Mouse (Mus musculus) adrenal gland, adult 18-20 months (tissue): Measurements from ENCODE around the gene AI481877. TPM values are rescaled to one million over a fixed set of nuclear protein-coding genes. Genes with fewer than 3 reads are reported as not detected.

ENCODE experiments used
- total RNA-seq, 2 experiments: library from RNA; stranded (reverse); gene quantifications; 1 replicate in 1 of 2; 2 replicates in 1 of 2; pipeline ENCODE4 v1.2.3; 2021

The AI481877 gene
- total RNA-seq, 2 experiments from 2014 or later = not detected

Other genes with a start within 250 kb of the AI481877 start
- gene Ecpas, start 226.2 kb downstream of the AI481877 start, total RNA-seq = 100 to 1,000 TPM; 133 to 187 TPM
- 1 to 10 TPM; 2.6 to 3.7 TPM for gene Zkscan16, start 195.4 kb downstream of the AI481877 start, total RNA-seq
- gene Ptgr1, start 151.9 kb downstream of the AI481877 start, total RNA-seq = 10 to 100 TPM; 14.9 to 24.8 TPM
- gene Dnajc25, start 143.9 kb downstream of the AI481877 start, total RNA-seq = 10 to 100 TPM; 14.0 to 14.1 TPM
- gene Gm20503, start 135.8 kb downstream of the AI481877 start, total RNA-seq = 1 to 10 TPM; 2.0 to 3.8 TPM
- gene Gng10, start 103.9 kb downstream of the AI481877 start, total RNA-seq = 10 to 100 TPM; 30.8 to 32.2 TPM
- 10 to 100 TPM; 31.7 to 32.0 TPM for gene Ugcg, start 50.3 kb upstream of the AI481877 start, total RNA-seq